Mouse (Mus musculus) kidney, postnatal 0 days (tissue): Measurements from ENCODE around the gene Sgms2. TPM values are rescaled to one million over a fixed set of nuclear protein-coding genes. Genes with fewer than 3 reads are reported as not detected.
"Not testable (repeated sequence)": the region's sequence is repeated elsewhere in the genome, so short reads cannot be mapped to it uniquely, and the experiment has no call there.

Source experiments
- ATAC-seq: fragments of 200-750 bp; cut with Nextera tagmentation; replicated peaks from 2 replicates; pipeline ENCODE4 v1.8.0; 2017; ENCODE audit warnings: low read depth, moderate number of reproducible peaks, moderate TSS enrichment, moderate library complexity; ENCODE audit not compliant: low FRiP score
- DNase-seq: peaks from one replicate; pipeline ENCODE4 v3.0.0-alpha.2; 2016; ENCODE audit warnings: low spot score
- H3K27ac ChIP-seq: fragments of 300-500 bp; sonication (generic); 2 replicates; pipeline ENCODE4 v1.5.1; 2014; ENCODE audit warnings: mild to moderate bottlenecking
- H3K27me3 ChIP-seq: fragments of 300-500 bp; sonication (generic); 2 replicates; pipeline ENCODE4 v1.6.1; 2014; ENCODE audit warnings: low read length, mixed read lengths; ENCODE audit not compliant: insufficient read depth
- H3K36me3 ChIP-seq: fragments of 300-500 bp; sonication (generic); 2 replicates; pipeline ENCODE4 v1.6.1; 2014; ENCODE audit warnings: low read length, mixed read lengths; ENCODE audit not compliant: insufficient read depth
- H3K4me1 ChIP-seq: fragments of 300-500 bp; sonication (generic); replicated peaks from 2 replicates; pipeline ENCODE4 v1.6.1; 2014; ENCODE audit warnings: antibody characterized with exemption, low read length, mixed read lengths; ENCODE audit not compliant: insufficient read depth
- H3K4me2 ChIP-seq: fragments of 300-500 bp; sonication (generic); 2 replicates; pipeline ENCODE4 v1.6.1; 2014; ENCODE audit warnings: mild to moderate bottlenecking, low read length, moderate library complexity, mixed read lengths
- H3K4me3 ChIP-seq: fragments of 300-500 bp; sonication (generic); replicated peaks from 2 replicates; pipeline ENCODE4 v1.5.1; 2014; ENCODE audit warnings: low read depth, low read length
- H3K9ac ChIP-seq: fragments of 300-500 bp; sonication (generic); 2 replicates; pipeline ENCODE4 v1.6.1; 2014; ENCODE audit warnings: low read depth, low read length
- H3K9me3 ChIP-seq: fragments of 300-500 bp; sonication (generic); replicated peaks from 2 replicates; pipeline ENCODE4 v1.6.1; 2016; ENCODE audit warnings: low read length, inconsistent platforms, mixed read lengths
- CTCF ChIP-seq: IDR thresholded peaks from 2 replicates; pipeline ENCODE4 v1.5.1; 2016; ENCODE audit warnings: antibody characterized with exemption, low read depth, mild to moderate bottlenecking, moderate library complexity
- WGBS: fragments of 180-500 bp; shearing (Covaris S2); extraction: QIAGEN DNeasy Blood & Tissue Kit; methylation state at CpG from one replicate; pipeline ENCODE4 v1.1.7; 2014; 5-methylcytosine and 5-hydroxymethylcytosine counted together
- polyA plus RNA-seq: library from polyadenylated mRNA; unstranded; fragments of >200 nt; fragmentation: Nextera tagmentation; extraction: Ambion mirVana; gene quantifications from 2 replicates; pipeline ENCODE4 v1.2.1, GENCODE M21; 2015

The Sgms2 gene
- polyA plus RNA-seq, 1 experiment from 2014 or later, result 25.4 TPM

DNA sequence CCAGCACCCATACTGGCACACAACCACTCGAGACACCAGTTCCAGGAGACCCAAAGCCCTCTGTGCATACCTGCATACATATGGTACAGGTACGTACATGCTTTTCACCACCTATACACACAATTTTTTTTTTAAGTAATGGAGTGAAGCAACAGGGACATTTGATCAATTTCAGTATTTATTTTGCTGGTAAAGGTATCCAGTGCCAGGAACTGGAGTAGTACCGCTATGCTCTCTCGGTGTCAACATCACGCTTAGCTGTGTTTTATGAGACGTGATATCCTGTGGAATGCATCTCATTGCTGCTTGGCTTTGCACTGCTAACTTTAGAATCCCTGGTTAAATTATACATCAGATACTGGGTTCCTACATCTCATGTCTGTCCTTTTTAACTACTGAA, 145.3 kb downstream of the Sgms2 start:
- Histone ChIP-seq H3K27ac (no peak overlapping the region), H3K4me3 (no peak overlapping the region), H3K9ac (no peak overlapping the region), H3K9me3 (no peaks in the 10 kb centered on the region), H3K36me3 (no peaks in the 10 kb centered on the region), H3K4me1 (no peaks in the 10 kb centered on the region), H3K27me3 (no peaks in the 10 kb centered on the region), H3K4me2 (no peak overlapping the region)
- DNase-seq (peak; percentile 31), ATAC-seq (no peak)
- no peak for TF ChIP-seq CTCF
- WGBS, result 60% methylated on average over 6 of the region's 6 CpGs

DNA sequence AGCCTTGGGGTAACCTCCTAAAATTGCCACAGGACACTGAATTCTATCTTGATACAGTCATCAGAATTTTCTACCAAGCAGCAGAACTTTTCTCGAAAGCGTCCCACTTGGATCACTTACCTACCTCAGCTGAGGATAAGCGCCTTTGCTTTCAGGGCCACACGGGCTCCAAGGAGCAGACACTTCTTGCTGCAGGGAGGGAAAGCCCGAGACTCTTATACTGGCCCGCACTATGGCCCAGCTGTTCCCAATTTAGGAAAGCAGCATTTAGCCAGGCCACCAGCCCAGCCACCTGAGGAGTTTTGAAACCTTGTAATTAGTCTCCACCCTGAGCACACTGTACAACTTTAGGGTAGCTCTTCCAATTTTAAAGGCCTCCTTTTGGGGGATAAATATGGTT, 147.9 kb downstream of the Sgms2 start:
- Histone ChIP-seq H3K27me3 (no peaks in the 10 kb centered on the region), H3K36me3 (no peaks in the 10 kb centered on the region), H3K9me3 (no peaks in the 10 kb centered on the region), H3K4me3 (no peak overlapping the region), H3K9ac (no peak overlapping the region), H3K4me2 (no peak overlapping the region), H3K27ac (no peak overlapping the region), H3K4me1 (no peaks in the 10 kb centered on the region)
- 88% methylated on average over 6 of the region's 6 CpGs for WGBS
- ATAC-seq, result no peak
- DNase-seq, result no peak
- no peak for TF ChIP-seq CTCF

DNA sequence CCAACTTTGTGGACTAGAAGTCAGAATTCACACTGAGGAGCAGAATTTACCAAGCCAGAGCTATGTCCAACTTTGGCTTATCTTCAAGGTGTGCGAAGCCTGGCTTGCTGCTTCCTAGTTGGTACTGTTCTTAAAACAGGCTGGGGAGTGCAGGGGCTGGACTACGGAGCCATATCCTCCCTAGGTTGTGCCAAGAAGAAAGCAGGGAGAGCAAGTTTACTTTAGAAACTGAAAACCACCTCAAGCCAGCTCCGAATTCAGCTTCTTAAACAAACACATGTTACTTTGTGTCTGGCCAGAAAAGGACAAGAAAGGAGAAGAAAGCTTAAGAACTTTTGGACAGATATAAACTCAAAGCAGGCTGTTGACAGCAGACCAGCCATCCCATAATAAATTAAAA, 150.3 kb downstream of the Sgms2 start:
- Histone ChIP-seq H3K27me3 (no peaks in the 10 kb centered on the region), H3K9me3 (no peaks in the 10 kb centered on the region), H3K4me1 (no peaks in the 10 kb centered on the region), H3K27ac (no peak overlapping the region), H3K4me3 (no peak overlapping the region), H3K9ac (no peak overlapping the region), H3K4me2 (no peak overlapping the region), H3K36me3 (no peaks in the 10 kb centered on the region)
- TF ChIP-seq CTCF, result no peak
- 39% methylated on average over 3 of the region's 3 CpGs for WGBS
- DNase-seq, result peak; percentile 77
- ATAC-seq, result no peak

DNA sequence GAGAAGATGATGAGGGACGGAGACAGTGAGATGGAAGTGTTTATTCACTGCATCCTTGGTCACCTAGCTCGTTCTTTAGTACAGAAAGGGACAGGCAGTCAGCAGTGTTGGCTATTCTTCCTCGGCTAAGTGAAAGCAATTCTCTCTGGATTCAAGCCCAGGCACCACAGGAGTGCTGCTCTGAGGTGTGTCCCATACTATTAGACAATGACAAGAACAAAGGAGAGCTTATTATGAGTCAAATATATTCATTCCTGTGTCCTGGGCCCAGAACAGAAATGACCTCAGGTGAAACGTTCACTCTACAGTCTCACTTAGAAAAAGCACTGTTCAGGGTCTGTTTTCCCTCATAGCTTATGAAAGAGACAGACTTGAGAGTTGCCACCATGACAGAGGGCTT, 151.9 kb downstream of the Sgms2 start:
- no peaks in the 10 kb centered on the region for H3K9me3 ChIP-seq
- no peaks in the 10 kb centered on the region for H3K27me3 ChIP-seq
- H3K4me3 ChIP-seq, result no peak overlapping the region
- no peak overlapping the region for H3K9ac ChIP-seq
- ATAC-seq, result no peak
- TF ChIP-seq CTCF, result no peak
- DNase-seq, result no peak
- H3K4me1 ChIP-seq, result peaks cover 7% of the 10 kb centered on the region
- H3K4me2 ChIP-seq, result no peak overlapping the region
- no peaks in the 10 kb centered on the region for H3K36me3 ChIP-seq
- no peak overlapping the region for H3K27ac ChIP-seq
- 84% methylated on average over 4 of the region's 4 CpGs for whole genome bisulfite sequencing

DNA sequence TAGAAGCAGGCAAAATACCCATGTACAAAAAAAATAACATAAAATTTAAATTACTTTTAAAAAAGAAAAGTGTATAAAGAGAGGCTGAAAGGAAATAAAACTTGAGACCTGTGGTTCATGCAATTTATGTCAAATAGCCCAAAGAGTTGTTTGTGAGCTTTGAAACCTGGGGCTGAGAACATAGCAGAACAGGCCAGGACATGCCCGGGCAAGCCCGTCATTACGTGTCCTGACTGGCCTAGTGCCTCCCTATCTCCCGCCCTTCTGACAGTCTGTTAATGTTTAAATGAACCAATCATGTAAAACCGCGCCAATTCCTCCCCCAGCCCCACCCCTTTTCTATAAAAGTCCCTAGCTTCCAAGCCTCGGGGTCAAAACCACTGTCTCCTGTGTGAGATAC, 153.5 kb downstream of the Sgms2 start:
- ATAC-seq, H3K27ac ChIP-seq, H3K4me1 ChIP-seq, H3K9me3 ChIP-seq, H3K36me3 ChIP-seq, H3K9ac ChIP-seq, H3K27me3 ChIP-seq, H3K4me3 ChIP-seq, H3K4me2 ChIP-seq, DNase-seq: not testable (repeated sequence)
- 76% methylated on average over 7 of the region's 7 CpGs for WGBS

DNA sequence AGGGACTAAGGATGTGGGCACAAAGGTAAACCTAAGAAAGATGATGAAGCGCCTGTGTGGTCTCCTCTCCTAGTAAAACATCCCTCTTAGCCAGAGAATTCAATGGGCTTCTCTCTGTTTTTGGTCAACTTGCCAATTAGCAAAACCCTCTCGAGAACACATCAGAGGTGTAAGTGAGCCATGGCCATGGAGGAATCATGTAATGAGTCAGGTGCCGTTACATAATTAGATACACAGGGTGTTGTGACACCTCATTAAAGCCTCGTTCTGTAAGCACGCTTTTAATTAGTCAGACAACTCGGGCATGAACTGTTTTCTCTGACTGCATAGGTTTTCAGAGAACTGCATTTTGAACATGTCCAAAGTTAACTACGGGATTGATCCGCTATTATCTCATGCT, 154.6 kb downstream of the Sgms2 start:
- no peaks in the 10 kb centered on the region for H3K9me3 ChIP-seq
- H3K4me1 ChIP-seq, result peaks cover 10% of the 10 kb centered on the region
- DNase-seq (no peak), ATAC-seq (no peak)
- no peak overlapping the region for H3K4me3 ChIP-seq
- no peaks in the 10 kb centered on the region for H3K27me3 ChIP-seq
- WGBS, result 70% methylated on average over 8 of the region's 8 CpGs
- no peak overlapping the region for H3K4me2 ChIP-seq
- H3K27ac ChIP-seq, result no peak overlapping the region
- H3K36me3 ChIP-seq, result no peaks in the 10 kb centered on the region
- no peak overlapping the region for H3K9ac ChIP-seq
- no peak for TF ChIP-seq CTCF

DNA sequence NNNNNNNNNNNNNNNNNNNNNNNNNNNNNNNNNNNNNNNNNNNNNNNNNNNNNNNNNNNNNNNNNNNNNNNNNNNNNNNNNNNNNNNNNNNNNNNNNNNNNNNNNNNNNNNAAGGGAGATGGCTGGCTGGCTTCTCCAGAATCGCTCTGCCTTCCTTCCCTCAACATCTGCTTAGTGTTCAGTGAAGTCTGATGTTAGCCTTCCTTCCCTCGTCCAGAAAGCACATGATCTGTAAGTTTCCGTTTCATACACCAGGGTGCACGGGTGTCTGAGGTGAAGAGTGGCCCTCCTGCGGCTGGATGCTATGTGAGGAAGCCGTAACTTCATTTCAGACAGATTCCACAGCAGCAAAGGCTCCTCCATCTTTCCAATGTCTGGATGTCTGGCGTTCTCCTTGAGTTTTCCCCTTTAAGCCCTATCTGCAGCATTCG, 156.1 kb downstream of the Sgms2 start:
- no peak overlapping the region for H3K4me3 ChIP-seq
- H3K9me3 ChIP-seq, result no peaks in the 10 kb centered on the region
- DNase-seq (no peak), ATAC-seq (no peak)
- H3K9ac ChIP-seq, result no peak overlapping the region
- H3K27me3 ChIP-seq, result no peaks in the 10 kb centered on the region
- H3K4me1 ChIP-seq, result peaks cover 10% of the 10 kb centered on the region
- TF ChIP-seq CTCF, result no peak
- no peaks in the 10 kb centered on the region for H3K36me3 ChIP-seq
- 51% methylated on average over 8 of the region's 8 CpGs for whole genome bisulfite sequencing
- H3K27ac ChIP-seq, result no peak overlapping the region
- H3K4me2 ChIP-seq, result peak overlapping the region; percentile 46; the same call in 1 of the 2 replicates
